Comparison of ENCODE assay signal across 8 mouse cellular contexts in genomic region chr15:79455106-79455810, GRCm38 (mm10). TPM values are rescaled to one million over a fixed set of nuclear protein-coding genes. Genes with fewer than 3 reads are reported as not detected.
A peak's percentile ranks its signal among the peaks of the same experiment; 100 is the strongest.
DNase-seq lines count a peak whose midpoint lies in the region; ATAC-seq and TF ChIP-seq lines count a peak whose summit lies in the region.

Gene Csnk1e, minus strand, starts transcription at chr15:79455566.

- 3% methylated on average over 24 of the region's 24 CpGs for WGBS in forebrain, embryonic 10.5 days
- 4% methylated on average over 24 of the region's 24 CpGs for WGBS in lung, adult 2 months
- 3% methylated on average over 24 of the region's 24 CpGs for WGBS in neural tube, embryonic 14.5 days

- H3K27ac ChIP-seq in forebrain, embryonic 10.5 days: peak within 1 kb of the TSS; percentile 68
- no peak within 1 kb of the TSS for H3K27ac ChIP-seq in neural tube, embryonic 14.5 days (ENCODE audit: low read depth, low read length)

- peaks cover 2% of the 10 kb centered on the region; the same call in 1 of the 2 replicates for H3K27me3 ChIP-seq in E14TG2a.4 (ENCODE audit: insufficient read depth, low read length)
- peaks cover 23% of the 10 kb centered on the region for H3K27me3 ChIP-seq in forebrain, embryonic 10.5 days (ENCODE audit: poor library complexity, severe bottlenecking)
- no peaks in the 10 kb centered on the region for H3K27me3 ChIP-seq in neural tube, embryonic 14.5 days (ENCODE audit: control insufficient read depth, insufficient read depth, low read length)

- TF ChIP-seq POLR2A in lung, adult 2 months (IDR thresholded peaks at IDR 0.05; ENCODE audit: borderline replicate concordance, extremely low read depth, low read depth, low read length): peak; percentile 55; the same call in 1 of the 2 replicates

- no peaks in the 10 kb centered on the region for H3K9me3 ChIP-seq in E14TG2a.4 (ENCODE audit: low read length)
- H3K9me3 ChIP-seq in forebrain, embryonic 10.5 days: no peaks in the 10 kb centered on the region
- no peaks in the 10 kb centered on the region for H3K9me3 ChIP-seq in neural tube, embryonic 14.5 days (ENCODE audit: control insufficient read depth, low read length)

- H3K4me1 ChIP-seq in E14TG2a.4 (replicated peaks; ENCODE audit: low read depth, low read length): peaks cover 84% of the 10 kb centered on the region
- H3K4me1 ChIP-seq in forebrain, embryonic 10.5 days: peaks cover 20% of the 10 kb centered on the region
- H3K4me1 ChIP-seq in lung, adult 2 months (ENCODE audit: control insufficient read depth, insufficient read depth, low read length): peaks cover 6% of the 10 kb centered on the region; the same call in 1 of the 2 replicates
- H3K4me1 ChIP-seq in neural tube, embryonic 14.5 days (ENCODE audit: control insufficient read depth, insufficient read depth, low read length): 0 out of 2 replicates have a peak, but pooled peaks cover 2% of the 10 kb centered on the region

- no peak for TF ChIP-seq CTCF in E14TG2a.4 (conservative IDR thresholded peaks at IDR 0.05; ENCODE audit: low read length)
- TF ChIP-seq CTCF in lung, adult 2 months (IDR thresholded peaks at IDR 0.05; ENCODE audit: insufficient read depth, low read length): no peak

- peak; percentile 60; the same call in 1 of the 2 replicates for ATAC-seq in neural tube, embryonic 14.5 days (ENCODE audit: low read depth)
- ATAC-seq in erythroid progenitor cell, adult 5-6 weeks (replicated peaks; ENCODE audit: low FRiP score, poor library complexity, severe bottlenecking): no peak; the same call in 1 of the 2 replicates

- H3K4me3 ChIP-seq in E14TG2a.4 (replicated peaks; ENCODE audit: low read length): peak within 1 kb of the TSS; percentile 68
- H3K4me3 ChIP-seq in forebrain, embryonic 10.5 days: peak within 1 kb of the TSS; percentile 51
- peak within 1 kb of the TSS; percentile 58 for H3K4me3 ChIP-seq in lung, adult 2 months (replicated peaks; ENCODE audit: extremely low read depth, low read depth, low read length)
- peak within 1 kb of the TSS; percentile 18 for H3K4me3 ChIP-seq in neural tube, embryonic 14.5 days (ENCODE audit: low read depth, low read length)

- intact Hi-C loops in heart, postnatal 10 days (cut with DNase I): no loop called here

- DNase-seq in adrenal gland, adult 18-20 months (ENCODE audit: low spot score in 2 of 2): peak; percentile 64 to 73
- peak; percentile 68 for DNase-seq in forebrain, embryonic 10.5 days (ENCODE audit: extremely low spot score, low spot score)
- peak; percentile 74 to 75 for DNase-seq in heart, postnatal 10 days
- DNase-seq in kidney, postnatal 4 days: peak; percentile 80 to 85
- DNase-seq in lung, adult 2 months: peak; percentile 82

- H3K36me3 ChIP-seq in E14TG2a.4 (ENCODE audit: insufficient read depth, low read length): no peaks in the 10 kb centered on the region
- H3K36me3 ChIP-seq in forebrain, embryonic 10.5 days (replicated peaks): no peaks in the 10 kb centered on the region
- no peaks in the 10 kb centered on the region for H3K36me3 ChIP-seq in neural tube, embryonic 14.5 days (ENCODE audit: control insufficient read depth, insufficient read depth, low read length)

- no peak within 1 kb of the TSS for H3K9ac ChIP-seq in neural tube, embryonic 14.5 days (replicated peaks; ENCODE audit: low read depth, low read length)

- peak within 1 kb of the TSS; percentile 40 for H3K4me2 ChIP-seq in neural tube, embryonic 14.5 days (ENCODE audit: low read depth, low read length)

RNA-seq across cellular contexts. Expression of gene Csnk1e, which starts in this region (rescaled TPM):
- total RNA-seq in adrenal gland, adult 18-20 months (2021): 10 to 100 TPM; 69.2 to 80.6 TPM
- 117 and 123 TPM in 2 replicates for polyA plus RNA-seq in forebrain, embryonic 10.5 days (2016; fragmentation: Nextera tagmentation; extraction: Ambion mirVana)
- 10 to 100 TPM; 79.6 to 81.4 TPM for total RNA-seq in heart, postnatal 10 days (2021)
- 90.8 and 109 TPM in 2 replicates for polyA plus RNA-seq in lung, adult 2 months (2012; rRNA removed)
- polyA plus RNA-seq in neural tube, embryonic 14.5 days (2014; fragmentation: Nextera tagmentation; extraction: Ambion mirVana): 202 and 236 TPM in 2 replicates
- 6.8 and 18.9 TPM in 2 replicates for total RNA-seq in erythroid progenitor cell, adult 5-6 weeks (2015; ENCODE audit: low replicate concordance)
- 2.1 and 2.9 TPM in 2 replicates for total RNA-seq in erythroid progenitor cell, adult 5-6 weeks (2017; ENCODE audit: low replicate concordance)

Comparison
In these comparisons a context has a peak if more than half of its experiments do, and no peak if none do; other contexts are left out.
1. H3K4me3 ChIP-seq: peak in every context shown above with its lines; median percentile 68 in E14TG2a.4; 58 in lung, adult 2 months; 51 in forebrain, embryonic 10.5 days; 18 in neural tube, embryonic 14.5 days.